Mouse (Mus musculus) heart, adult 8-10 months (tissue): Measurements from ENCODE around the gene Lama5. TPM values are rescaled to one million over a fixed set of nuclear protein-coding genes. Genes with fewer than 3 reads are reported as not detected.
"Not testable (repeated sequence)": the region's sequence is repeated elsewhere in the genome, so short reads cannot be mapped to it uniquely, and the experiment has no call there.

ENCODE experiments used
- DNase-seq: peaks from one replicate; pipeline ENCODE4 v3.0.0; 2022; ENCODE audit warnings: low spot score
- total RNA-seq, 4 experiments: library from RNA; stranded (reverse); gene quantifications; 2 replicates each; pipeline ENCODE4 v1.2.4; 2022

The Lama5 gene
- total RNA-seq, 4 experiments from 2014 or later: 78.1 to 110 (median 93.3) TPM

GRCm38 (mm10) chr2:180200681-180201080 is 25.0 kb downstream of the Lama5 start:
- DNase-seq: no peak

DNA sequence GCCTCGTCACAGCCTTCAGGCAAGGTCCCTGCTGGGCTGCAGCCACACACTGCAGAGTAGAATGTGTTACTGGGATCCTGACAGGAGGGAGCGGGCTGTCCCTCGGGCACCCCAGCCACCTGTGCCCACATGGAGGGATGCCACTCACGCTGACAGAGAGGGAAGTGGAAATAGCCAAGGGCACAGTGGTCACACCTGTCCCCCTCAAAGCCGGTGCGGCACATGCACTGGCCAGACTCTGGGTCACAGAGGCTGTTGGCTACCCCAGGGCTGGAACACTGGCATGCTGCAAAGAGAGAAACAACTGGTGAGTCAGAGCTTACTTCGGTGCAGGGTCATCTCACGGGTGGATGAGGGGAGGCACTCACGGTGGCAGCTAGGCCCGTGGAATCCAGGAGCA is 26.9 kb downstream of the Lama5 start:
- DNase-seq: no peak

- DNase-seq: no peak
Observed at GRCm38 (mm10) chr2:180197323-180198037, 28.2 kb downstream of the Lama5 start.

- DNase-seq: no peak
Observed at GRCm38 (mm10) chr2:180196610-180197322, 28.9 kb downstream of the Lama5 start.

- DNase-seq: no peak
Observed at GRCm38 (mm10) chr2:180187362-180187761, 38.3 kb downstream of the Lama5 start.

DNA sequence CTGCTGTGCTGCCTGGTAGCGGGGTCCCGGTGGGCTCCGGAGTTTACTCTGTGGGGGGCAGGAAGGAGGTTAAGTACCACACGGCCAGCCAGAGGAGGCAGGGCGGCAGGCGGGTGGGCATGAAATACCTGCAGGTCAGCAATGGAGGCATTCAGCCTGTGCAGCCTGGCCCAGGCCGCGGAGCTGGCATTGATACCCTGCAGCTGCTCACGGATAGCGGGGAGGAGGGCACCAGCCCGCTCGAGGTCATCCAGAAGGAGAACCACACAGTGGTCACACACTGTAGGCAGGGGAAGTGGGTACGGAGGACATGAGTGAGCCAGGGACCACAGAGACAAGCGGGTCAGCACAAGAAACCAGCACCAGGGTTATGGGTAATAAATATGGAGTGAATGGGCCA is 40.0 kb downstream of the Lama5 start:
- no peak for DNase-seq

- DNase-seq: no peak
Observed at GRCm38 (mm10) chr2:180184752-180185109, 40.9 kb downstream of the Lama5 start.

GRCm38 (mm10) chr2:180184011-180184751 is 41.5 kb downstream of the Lama5 start:
- DNase-seq: no peak

- DNase-seq: no peak
Observed at GRCm38 (mm10) chr2:180181542-180181941, 44.1 kb downstream of the Lama5 start.

GRCm38 (mm10) chr2:180175725-180176124 is 49.9 kb downstream of the Lama5 start:
- DNase-seq: no peak

DNA sequence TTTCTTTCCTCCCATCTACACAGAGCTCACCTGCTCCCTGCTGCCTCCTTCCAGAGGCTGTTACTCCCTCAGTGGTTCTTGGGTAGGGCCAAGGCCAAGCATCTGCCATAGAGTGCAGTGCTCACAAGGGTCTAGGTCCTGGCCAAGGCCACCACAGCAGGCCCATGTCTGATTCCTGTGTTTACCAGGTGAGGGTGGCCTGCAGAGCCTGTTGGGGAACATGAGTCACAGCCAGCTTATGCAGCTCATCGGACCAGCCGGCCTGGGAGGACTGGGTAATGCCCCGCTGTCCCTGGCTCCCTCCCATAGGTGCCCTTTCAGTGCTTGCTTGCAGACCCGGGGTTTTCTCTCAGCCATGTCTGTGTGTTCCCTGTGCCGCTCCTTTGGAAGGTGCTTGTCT is 51.5 kb downstream of the Lama5 start:
- DNase-seq: no peak

DNA sequence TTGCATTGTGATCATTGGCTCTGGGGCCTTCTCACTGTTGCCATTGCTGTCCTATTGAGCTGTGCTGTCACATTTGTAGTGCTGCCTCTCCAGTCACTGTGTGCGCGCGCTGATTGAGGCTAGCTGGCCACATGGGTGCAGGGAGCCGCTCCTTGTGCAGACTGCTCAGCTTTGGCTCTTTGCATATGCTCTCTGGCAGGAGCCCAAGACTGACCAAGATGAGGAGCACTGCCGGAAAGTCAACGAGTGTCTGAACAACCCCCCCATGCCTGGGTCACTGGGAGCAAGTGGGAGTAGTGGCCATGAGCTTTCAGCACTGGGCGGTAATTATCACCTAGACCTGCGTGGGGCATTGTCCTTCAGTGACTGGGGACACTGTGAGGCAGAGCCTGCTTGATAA is 51.9 kb downstream of the Lama5 start:
- not testable (repeated sequence) for DNase-seq

- no peak for DNase-seq
Observed at GRCm38 (mm10) chr2:180173163-180173562, 52.5 kb downstream of the Lama5 start.

GRCm38 (mm10) chr2:180172152-180172551 is 53.5 kb downstream of the Lama5 start:
- no peak for DNase-seq

GRCm38 (mm10) chr2:180171522-180172070 is 54.1 kb downstream of the Lama5 start:
- no peak for DNase-seq

DNA sequence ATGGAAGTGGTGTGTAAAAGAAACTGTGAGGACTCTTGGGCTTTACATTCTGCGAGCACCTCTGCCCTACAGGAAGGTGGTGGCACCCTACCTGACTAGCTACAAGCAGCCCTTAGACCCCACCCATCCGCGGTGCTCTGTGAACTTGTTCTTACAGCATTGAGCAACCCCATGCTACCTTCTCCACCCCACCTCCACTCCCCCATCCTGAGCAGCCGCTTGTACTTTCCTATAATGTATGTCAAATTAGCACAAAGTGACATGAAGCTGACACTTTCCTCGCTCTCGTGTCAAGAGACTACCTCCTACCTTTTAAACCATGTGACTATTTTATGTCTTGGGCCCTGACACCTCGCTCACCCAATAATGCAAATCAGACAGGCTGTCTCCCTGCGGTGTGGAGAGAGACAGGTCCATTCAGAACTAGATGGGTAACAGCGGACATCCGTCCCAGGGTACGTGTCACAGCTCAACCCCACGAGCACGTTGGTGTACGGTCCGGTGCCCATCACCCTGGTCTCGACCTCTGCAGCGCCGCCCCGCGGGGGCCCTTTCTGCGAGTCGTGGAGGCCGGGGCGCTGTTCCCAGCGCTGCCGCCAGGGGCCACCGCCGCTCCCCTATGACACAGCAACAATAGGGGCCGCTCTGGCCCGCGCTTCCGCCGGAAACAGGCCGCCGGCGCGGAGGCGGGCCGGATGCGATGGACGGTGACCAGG is 54.7 kb downstream of the Lama5 start, which contains the start of gene Adrm1:
TSS of gene Adrm1 (plus strand) at position 680 of the 716 bp plus-strand sequence.
- peak; percentile 95 for DNase-seq

GRCm38 (mm10) chr2:180170151-180170805 is 55.4 kb downstream of the Lama5 start:
- DNase-seq: no peak

- no peak for DNase-seq
Observed at GRCm38 (mm10) chr2:180166869-180167268, 58.8 kb downstream of the Lama5 start.

- DNase-seq: no peak
Observed at GRCm38 (mm10) chr2:180165855-180166254, 59.8 kb downstream of the Lama5 start.

DNA sequence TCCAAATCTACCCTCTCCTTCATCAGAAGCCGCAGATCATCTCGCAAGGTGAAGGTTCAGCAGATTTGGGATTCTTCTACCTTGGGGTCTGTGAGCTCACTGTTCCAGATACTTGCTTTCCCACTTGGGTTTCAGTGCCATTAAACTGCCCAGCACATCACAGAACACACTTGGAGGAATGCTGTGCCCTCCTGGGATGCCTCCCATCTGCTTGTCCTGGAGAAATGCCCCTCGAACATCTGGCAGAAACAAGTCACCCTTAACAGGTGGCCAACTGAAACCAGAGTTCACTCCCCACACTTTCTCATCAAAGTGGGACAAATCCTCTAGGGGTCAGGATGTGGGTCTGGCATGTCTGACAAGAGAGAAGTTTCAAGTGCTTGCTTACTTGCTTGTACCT is 67.0 kb downstream of the Lama5 start:
- no peak for DNase-seq

DNA sequence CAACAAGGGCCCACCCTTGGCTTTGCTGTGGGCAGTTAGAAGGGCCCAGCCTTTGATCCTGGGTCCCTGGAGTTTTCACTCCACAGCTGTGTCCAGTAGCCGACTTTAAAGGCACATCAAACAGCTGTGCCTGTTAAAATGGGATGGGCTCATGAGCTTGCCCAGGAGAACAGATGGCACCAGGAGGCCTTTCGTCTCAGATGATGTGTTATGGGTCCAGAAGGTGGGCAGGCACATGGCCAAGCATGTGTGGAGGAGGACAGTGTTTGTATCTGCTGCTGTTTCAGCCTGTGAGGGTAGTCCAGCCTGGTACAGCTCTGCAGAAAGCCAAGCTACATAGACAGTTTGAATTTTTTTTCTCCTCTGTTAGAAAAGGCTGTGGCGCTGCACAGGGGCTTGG is 70.9 kb downstream of the Lama5 start:
- DNase-seq: no peak
